8 mouse cellular contexts compared by ENCODE assay signal in genomic region chr9:21161209-21161909, GRCm38 (mm10). TPM values are rescaled to one million over a fixed set of nuclear protein-coding genes. Genes with fewer than 3 reads are reported as not detected.
A peak's percentile ranks its signal among the peaks of the same experiment; 100 is the strongest.
DNase-seq lines count a peak whose midpoint lies in the region; ATAC-seq and TF ChIP-seq lines count a peak whose summit lies in the region.

No protein-coding gene starts in this region.

- peak overlapping the region; percentile 73 for H3K9ac ChIP-seq in embryonic facial prominence, embryonic 14.5 days (ENCODE audit: low read depth, low read length)
- peak overlapping the region; percentile 80 for H3K9ac ChIP-seq in kidney, embryonic 14.5 days (ENCODE audit: low read depth, low read length)
- H3K9ac ChIP-seq in limb, embryonic 15.5 days: peak overlapping the region; percentile 55
- peak overlapping the region; percentile 42; the same call in 1 of the 2 replicates for H3K9ac ChIP-seq in midbrain, postnatal 0 days (replicated peaks; ENCODE audit: low read length, poor library complexity, severe bottlenecking)

- no peaks in the 10 kb centered on the region for H3K9me3 ChIP-seq in embryonic facial prominence, embryonic 14.5 days (ENCODE audit: control insufficient read depth, low read length)
- no peaks in the 10 kb centered on the region for H3K9me3 ChIP-seq in kidney, embryonic 14.5 days (ENCODE audit: control insufficient read depth, low read length)
- H3K9me3 ChIP-seq in limb, embryonic 15.5 days: no peaks in the 10 kb centered on the region
- H3K9me3 ChIP-seq in midbrain, postnatal 0 days (ENCODE audit: low read length): 0 out of 2 replicates have a peak, but pooled peaks cover 6% of the 10 kb centered on the region

- H3K27ac ChIP-seq in embryonic facial prominence, embryonic 14.5 days (replicated peaks; ENCODE audit: low read depth, low read length): no peak overlapping the region
- no peak overlapping the region for H3K27ac ChIP-seq in kidney, embryonic 14.5 days (ENCODE audit: low read depth, low read length)
- H3K27ac ChIP-seq in limb, embryonic 15.5 days: no peak overlapping the region
- no peak overlapping the region for H3K27ac ChIP-seq in midbrain, postnatal 0 days (ENCODE audit: low read depth, low read length)

- TF ChIP-seq CTCF in midbrain, postnatal 0 days (IDR thresholded peaks at IDR 0.05): peak; percentile 93

- H3K27me3 ChIP-seq in embryonic facial prominence, embryonic 14.5 days (replicated peaks; ENCODE audit: control insufficient read depth, insufficient read depth, low read length): peaks cover 42% of the 10 kb centered on the region
- H3K27me3 ChIP-seq in kidney, embryonic 14.5 days (ENCODE audit: control insufficient read depth, insufficient read depth, low read length): peaks cover 33% of the 10 kb centered on the region
- H3K27me3 ChIP-seq in limb, embryonic 15.5 days: peaks cover 54% of the 10 kb centered on the region
- peaks cover 34% of the 10 kb centered on the region for H3K27me3 ChIP-seq in midbrain, postnatal 0 days (ENCODE audit: insufficient read depth, low read length)

- H3K4me1 ChIP-seq in embryonic facial prominence, embryonic 14.5 days (ENCODE audit: control insufficient read depth, insufficient read depth, low read length): peaks cover 15% of the 10 kb centered on the region; the same call in 1 of the 2 replicates
- H3K4me1 ChIP-seq in kidney, embryonic 14.5 days (ENCODE audit: control insufficient read depth, insufficient read depth, low read length): peaks cover 22% of the 10 kb centered on the region
- H3K4me1 ChIP-seq in limb, embryonic 15.5 days: peaks cover 38% of the 10 kb centered on the region
- H3K4me1 ChIP-seq in midbrain, postnatal 0 days (ENCODE audit: insufficient read depth, low read length): peaks cover 3% of the 10 kb centered on the region; the same call in 1 of the 2 replicates

- WGBS in embryonic facial prominence, embryonic 14.5 days: 2% methylated on average over 43 of the region's 52 CpGs
- WGBS in kidney, embryonic 14.5 days: under 1% methylated on average over 52 of the region's 52 CpGs
- WGBS in limb, embryonic 15.5 days: under 1% methylated on average over 52 of the region's 52 CpGs
- WGBS in midbrain, postnatal 0 days: under 1% methylated on average over 52 of the region's 52 CpGs

- H3K4me3 ChIP-seq in embryonic facial prominence, embryonic 14.5 days (ENCODE audit: low read depth, low read length): peak overlapping the region; percentile 51
- H3K4me3 ChIP-seq in kidney, embryonic 14.5 days (ENCODE audit: low read length): peak overlapping the region; percentile 57
- peak overlapping the region; percentile 59 for H3K4me3 ChIP-seq in limb, embryonic 15.5 days
- H3K4me3 ChIP-seq in midbrain, postnatal 0 days (ENCODE audit: low read depth, low read length): peak overlapping the region; percentile 42

- DNase-seq in 3134 (ENCODE audit: extremely low read depth, insufficient read length, low spot score): peak; percentile 83
- DNase-seq in adrenal gland, postnatal 4 days (ENCODE audit: low spot score in 2 of 2): peak; percentile 71 to 79
- peak; percentile 83 for DNase-seq in embryonic facial prominence, embryonic 14.5 days (ENCODE audit: low spot score)
- DNase-seq in heart, adult 9 months (ENCODE audit: low spot score in 2 of 2): peak; percentile 83 to 84
- peak; percentile 90 for DNase-seq in midbrain, postnatal 0 days (ENCODE audit: low spot score)
- DNase-seq in spleen, postnatal 10 days (ENCODE audit: low spot score in 2 of 2): peak; percentile 82 to 89

- H3K4me2 ChIP-seq in embryonic facial prominence, embryonic 14.5 days (ENCODE audit: low read depth, low read length): peak overlapping the region; percentile 78
- peak overlapping the region; percentile 77 for H3K4me2 ChIP-seq in kidney, embryonic 14.5 days (replicated peaks; ENCODE audit: low read depth, low read length)
- H3K4me2 ChIP-seq in limb, embryonic 15.5 days: peak overlapping the region; percentile 92
- peak overlapping the region; percentile 56 for H3K4me2 ChIP-seq in midbrain, postnatal 0 days (ENCODE audit: low read depth, low read length, poor library complexity, severe bottlenecking)

- ATAC-seq in embryonic facial prominence, embryonic 14.5 days (ENCODE audit: low read depth): peak; percentile 78
- ATAC-seq in kidney, embryonic 14.5 days (ENCODE audit: low FRiP score, low TSS enrichment): peak; percentile 44
- ATAC-seq in limb, embryonic 15.5 days (ENCODE audit: insufficient number of reproducible peaks, low FRiP score, low TSS enrichment, low read depth): 0 out of 2 replicates have a peak, but pooled peaks have one; percentile 15
- peak; percentile 57 for ATAC-seq in midbrain, postnatal 0 days (ENCODE audit: low FRiP score)

- no peaks in the 10 kb centered on the region for H3K36me3 ChIP-seq in embryonic facial prominence, embryonic 14.5 days (ENCODE audit: control insufficient read depth, insufficient read depth, low read length)
- no peaks in the 10 kb centered on the region for H3K36me3 ChIP-seq in kidney, embryonic 14.5 days (ENCODE audit: control insufficient read depth, insufficient read depth, low read length)
- H3K36me3 ChIP-seq in limb, embryonic 15.5 days: no peaks in the 10 kb centered on the region
- no peaks in the 10 kb centered on the region for H3K36me3 ChIP-seq in midbrain, postnatal 0 days (ENCODE audit: insufficient read depth, low read length)

RNA-seq across cellular contexts. Expression of gene Pde4a, which starts 4.2 kb away (rescaled TPM):
- 10 to 100 TPM in 1 of 2 experiments, 1 to 10 TPM in 1; 9.7 to 10.6 TPM for total RNA-seq in adrenal gland, postnatal 4 days (2021)
- 6.2 and 6.9 TPM in 2 replicates for polyA plus RNA-seq in embryonic facial prominence, embryonic 14.5 days (2014; fragmentation: Nextera tagmentation; extraction: Ambion mirVana)
- 13.7 and 14.0 TPM in 2 replicates for polyA plus RNA-seq in kidney, embryonic 14.5 days (2014; fragmentation: Nextera tagmentation; extraction: Ambion mirVana)
- polyA plus RNA-seq in limb, embryonic 15.5 days (2015; fragmentation: Nextera tagmentation; extraction: Ambion mirVana): 6.1 and 6.4 TPM in 2 replicates
- 40.7 and 46.5 TPM in 2 replicates for total RNA-seq in midbrain, postnatal 0 days (2014; rRNA removed)
- 59.8 and 63.8 TPM in 2 replicates for polyA plus RNA-seq in midbrain, postnatal 0 days (2015; fragmentation: Nextera tagmentation; extraction: Ambion mirVana)

RNA-seq across cellular contexts. Expression of gene Cdc37, which starts 11.6 kb away (rescaled TPM):
- 100 to 1,000 TPM; 174 to 190 TPM for total RNA-seq in adrenal gland, postnatal 4 days (2021)
- 259 and 298 TPM in 2 replicates for polyA plus RNA-seq in embryonic facial prominence, embryonic 14.5 days (2014; fragmentation: Nextera tagmentation; extraction: Ambion mirVana)
- 366 and 377 TPM in 2 replicates for polyA plus RNA-seq in kidney, embryonic 14.5 days (2014; fragmentation: Nextera tagmentation; extraction: Ambion mirVana)
- polyA plus RNA-seq in limb, embryonic 15.5 days (2015; fragmentation: Nextera tagmentation; extraction: Ambion mirVana): 298 and 326 TPM in 2 replicates
- total RNA-seq in midbrain, postnatal 0 days (2014; rRNA removed): 29.0 and 37.7 TPM in 2 replicates
- polyA plus RNA-seq in midbrain, postnatal 0 days (2015; fragmentation: Nextera tagmentation; extraction: Ambion mirVana): 179 and 186 TPM in 2 replicates

RNA-seq across cellular contexts. Expression of gene Tyk2, which starts 30.3 kb away (rescaled TPM):
- total RNA-seq in adrenal gland, postnatal 4 days (2021): 10 to 100 TPM; 18.9 to 19.2 TPM
- polyA plus RNA-seq in embryonic facial prominence, embryonic 14.5 days (2014; fragmentation: Nextera tagmentation; extraction: Ambion mirVana): 9.8 and 11.6 TPM in 2 replicates
- 5.6 and 8.7 TPM in 2 replicates for polyA plus RNA-seq in kidney, embryonic 14.5 days (2014; fragmentation: Nextera tagmentation; extraction: Ambion mirVana)
- 13.1 and 13.2 TPM in 2 replicates for polyA plus RNA-seq in limb, embryonic 15.5 days (2015; fragmentation: Nextera tagmentation; extraction: Ambion mirVana)
- total RNA-seq in midbrain, postnatal 0 days (2014; rRNA removed): 9.8 and 9.9 TPM in 2 replicates
- 4.8 and 5.4 TPM in 2 replicates for polyA plus RNA-seq in midbrain, postnatal 0 days (2015; fragmentation: Nextera tagmentation; extraction: Ambion mirVana)

Comparison
In these comparisons a context has a peak if more than half of its experiments do, and no peak if none do; other contexts are left out.
1. ATAC-seq: peak in every context shown above with its lines; median percentile 78 in embryonic facial prominence, embryonic 14.5 days; 57 in midbrain, postnatal 0 days; 44 in kidney, embryonic 14.5 days; 15 in limb, embryonic 15.5 days.